Mouse (Mus musculus) ES-Bruce4 (cell line): ENCODE measurements at regions not wholly inside any gene's neighbourhood (a gene's known extent, or its start where the extent isn't known, plus 50 kb on each side); places are given as distances from the start of the nearest gene placed in this dataset.

Experiments used
- CTCF ChIP-seq: IDR thresholded peaks from one replicate; pipeline ENCODE4 v1.8.1; 2011; ENCODE audit warnings: low read depth, low read length
- POLR2A ChIP-seq: IDR thresholded peaks from one replicate; pipeline ENCODE4 v1.8.1; 2011; ENCODE audit warnings: low read length; ENCODE audit not compliant: insufficient read depth

- no peak for TF ChIP-seq POLR2A
- TF ChIP-seq CTCF, result no peak
Observed at GRCm38 (mm10) chr8:112219656-112220055, 204.8 kb upstream of the Gm6793 start.
